Mouse (Mus musculus): Measurements from ENCODE around the gene Stau1.

The Stau1 gene

GRCm38 (mm10) chr2:166923971-166924370, 72.1 kb downstream of the Stau1 start:
- ATAC-seq (ENCODE audit: low TSS enrichment): no peak

- no peak for ATAC-seq (ENCODE audit: low TSS enrichment)
These were observed 85.6 kb downstream of the Stau1 start for GRCm38 (mm10) chr2:166910536-166910935.

- no peak for ATAC-seq (ENCODE audit: low TSS enrichment)
These were observed 86.4 kb downstream of the Stau1 start for GRCm38 (mm10) chr2:166909729-166910128.

DNA sequence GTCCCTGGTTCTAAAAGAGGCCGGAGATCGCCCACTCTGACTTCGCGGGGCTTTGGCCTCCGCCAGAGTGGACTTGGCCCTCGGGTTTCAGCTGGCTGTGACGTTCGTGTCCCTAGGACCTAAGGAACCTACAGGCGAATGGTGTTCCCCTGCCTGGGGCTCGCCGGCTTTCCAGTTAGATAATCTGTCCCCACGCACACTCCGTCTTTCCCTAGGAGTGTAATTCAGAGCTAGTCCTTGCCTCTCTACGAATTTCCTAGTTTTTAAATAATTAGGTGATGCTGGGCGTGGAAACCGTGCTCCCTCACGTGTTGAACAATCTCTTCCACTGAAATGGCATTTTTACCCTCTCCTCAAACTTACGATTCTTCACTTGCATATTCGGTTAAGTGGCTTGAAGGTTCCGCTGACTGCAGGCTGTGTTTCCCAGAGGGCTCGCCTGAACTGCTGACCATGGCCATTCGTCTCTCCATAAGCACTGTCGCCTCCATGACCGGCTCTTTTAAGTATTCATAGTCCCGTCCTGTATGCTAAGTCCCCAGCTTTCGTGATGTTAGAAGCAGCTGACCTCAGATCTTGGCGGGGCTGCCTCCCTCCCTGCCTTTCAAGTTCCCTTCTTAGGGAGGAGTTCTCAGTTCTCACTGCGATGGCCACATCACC, 89.4 kb downstream of the Stau1 start:
- peak; percentile 46 for ATAC-seq (ENCODE audit: low TSS enrichment)

DNA sequence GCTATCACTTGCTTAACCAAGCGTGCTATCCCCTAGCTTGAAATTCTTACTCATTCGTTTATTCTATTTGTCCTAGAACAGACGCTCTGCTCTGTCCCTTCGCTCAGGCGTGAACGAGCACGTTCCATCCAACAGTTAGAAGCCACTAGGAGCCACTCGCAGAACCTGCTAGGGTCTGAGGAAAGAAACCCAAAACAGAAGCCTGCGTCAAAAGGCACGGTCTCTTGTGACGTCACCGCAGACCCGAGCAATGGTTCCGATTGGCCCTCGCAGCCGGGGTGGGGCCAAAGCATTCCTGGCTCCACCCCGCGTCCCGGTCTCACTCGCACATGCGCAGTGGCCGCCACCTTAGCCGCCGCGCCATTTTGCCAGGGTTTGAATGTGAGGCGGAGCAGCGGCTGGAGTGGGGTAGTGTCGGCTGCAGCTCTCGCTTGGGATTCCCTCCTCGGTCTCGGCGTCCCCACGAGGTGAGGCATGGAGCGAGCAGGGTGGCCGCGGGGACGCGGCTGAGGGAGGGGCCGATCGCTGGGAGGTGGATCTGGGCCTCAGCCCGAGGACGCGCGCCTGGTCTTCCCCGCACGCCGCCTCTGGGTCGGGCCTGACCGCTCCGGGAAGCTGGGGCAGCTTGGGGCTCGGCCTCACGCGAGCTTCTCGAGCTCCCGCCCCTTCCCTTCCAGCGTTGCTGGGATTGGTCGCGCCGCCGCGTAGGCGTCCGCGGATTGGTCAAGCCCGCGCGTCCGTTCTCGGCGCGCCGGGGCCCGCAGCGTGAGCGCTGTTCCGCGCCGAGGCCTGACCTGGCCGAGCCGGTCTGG, 90.2 kb downstream of the Stau1 start, which contains the start of gene Cse1l:
Cse1l (plus strand) TSS at position 330 of the 812 bp plus-strand sequence.
- ATAC-seq (ENCODE audit: low TSS enrichment): peak; percentile 89

GRCm38 (mm10) chr2:166903719-166904282, 92.3 kb downstream of the Stau1 start:
- no peak for ATAC-seq (ENCODE audit: low TSS enrichment)

DNA sequence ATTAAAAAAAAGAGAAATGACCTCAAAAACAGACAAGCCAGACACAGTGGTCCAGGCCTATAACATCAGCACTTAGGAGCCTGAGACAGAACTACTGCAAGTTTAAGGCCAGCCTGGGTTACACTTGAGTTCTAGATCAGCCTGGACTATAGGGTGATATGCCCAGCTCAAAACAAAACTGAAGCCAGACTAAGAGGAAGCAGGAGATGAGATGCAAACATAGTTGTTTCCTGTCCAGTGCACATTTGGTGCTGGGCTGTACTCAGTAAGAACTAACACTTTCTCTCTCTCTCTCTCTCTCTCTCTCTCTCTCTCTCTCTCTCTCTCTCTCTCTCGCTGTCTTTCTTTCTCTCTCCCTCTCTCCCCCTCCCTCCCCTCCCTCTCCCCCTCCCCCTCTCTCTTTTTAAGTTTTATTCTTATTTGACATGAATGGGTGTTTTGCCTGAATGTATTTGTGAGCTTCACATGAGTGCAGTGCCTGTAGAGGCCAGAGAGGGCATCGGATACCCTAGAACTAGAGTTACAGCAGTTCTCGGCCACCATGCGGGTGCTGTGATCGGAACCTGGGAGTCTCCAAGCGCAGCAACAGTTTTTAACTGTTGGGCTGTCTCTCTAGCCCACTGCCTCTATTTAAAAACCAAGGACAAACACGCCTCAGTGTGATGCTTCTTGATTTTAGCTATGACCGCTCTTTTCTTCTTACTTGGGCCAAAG, 95.2 kb downstream of the Stau1 start:
- no peak for ATAC-seq (ENCODE audit: low TSS enrichment)

GRCm38 (mm10) chr2:166899746-166900145, 96.4 kb downstream of the Stau1 start:
- no peak for ATAC-seq (ENCODE audit: low TSS enrichment)

DNA sequence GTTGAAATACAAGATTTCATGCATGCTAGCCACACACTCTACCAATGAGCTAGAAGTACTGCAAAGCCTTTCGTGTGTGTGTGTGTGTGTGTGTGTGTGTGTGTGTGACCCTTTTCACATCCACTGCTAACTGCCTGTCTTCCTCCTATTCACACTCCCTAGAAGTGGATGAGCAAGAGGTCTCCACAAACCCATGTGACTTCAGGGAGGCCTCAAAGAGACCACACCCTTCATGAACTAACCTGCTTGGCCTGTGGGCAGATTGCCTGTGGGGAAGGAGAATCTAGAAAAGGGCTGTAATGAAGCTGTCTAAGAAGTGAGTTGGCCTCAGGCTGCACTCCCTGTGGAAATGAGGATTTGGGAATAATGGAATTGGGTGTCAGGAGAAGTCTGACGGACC, 96.9 kb downstream of the Stau1 start:
- ATAC-seq (ENCODE audit: low TSS enrichment): no peak

Data from frontal cortex, adult (tissue).